Mouse (Mus musculus) lung, postnatal 10 days (tissue): ENCODE measurements at regions not wholly inside any gene's neighbourhood (a gene's known extent, or its start where the extent isn't known, plus 50 kb on each side); places are given as distances from the start of the nearest gene placed in this dataset.
"Not testable (repeated sequence)": the region's sequence is repeated elsewhere in the genome, so short reads cannot be mapped to it uniquely, and the experiment has no call there.

ENCODE experiments used
- DNase-seq: peaks from one replicate; pipeline ENCODE4 v3.0.0; 2021

DNA sequence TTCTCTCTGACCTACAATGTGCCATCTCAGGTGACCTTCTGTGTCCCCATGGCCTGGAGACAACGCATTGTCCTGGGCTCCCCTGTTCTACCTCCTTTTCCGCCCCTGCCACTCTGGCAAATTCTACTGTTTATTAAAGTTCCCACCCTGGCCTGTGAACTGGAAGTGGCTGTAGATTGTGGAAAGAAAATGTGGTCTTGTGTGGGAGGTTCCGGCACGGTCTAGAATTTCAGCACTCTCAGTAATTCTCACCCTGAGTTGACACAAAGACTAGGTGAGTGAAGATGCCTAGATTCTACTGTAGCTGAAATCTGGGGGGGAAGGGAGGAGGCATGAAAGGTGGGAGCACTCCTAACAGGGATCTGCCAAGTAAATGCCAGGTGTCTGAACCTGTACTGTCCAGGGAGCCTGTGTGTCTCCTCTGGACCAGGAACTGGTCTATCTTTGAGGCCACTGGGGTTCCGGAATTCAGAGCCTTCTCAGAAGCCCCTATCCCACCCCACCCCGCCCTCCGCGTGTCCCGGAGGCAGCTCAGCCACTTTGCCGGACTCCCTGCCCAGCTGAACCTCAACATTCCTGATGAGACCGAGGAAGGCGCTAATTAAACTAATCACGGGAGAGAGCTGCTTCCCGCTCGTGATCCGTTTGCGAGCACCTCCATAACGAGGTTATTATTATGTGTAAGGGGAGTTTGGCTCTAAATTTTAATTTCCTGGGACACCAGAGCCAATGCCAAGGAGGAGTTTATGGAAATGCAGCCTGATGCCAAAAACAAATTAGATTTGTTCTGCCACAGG, 77.3 kb upstream of the Cpsf6 start:
- no peak for DNase-seq

DNA sequence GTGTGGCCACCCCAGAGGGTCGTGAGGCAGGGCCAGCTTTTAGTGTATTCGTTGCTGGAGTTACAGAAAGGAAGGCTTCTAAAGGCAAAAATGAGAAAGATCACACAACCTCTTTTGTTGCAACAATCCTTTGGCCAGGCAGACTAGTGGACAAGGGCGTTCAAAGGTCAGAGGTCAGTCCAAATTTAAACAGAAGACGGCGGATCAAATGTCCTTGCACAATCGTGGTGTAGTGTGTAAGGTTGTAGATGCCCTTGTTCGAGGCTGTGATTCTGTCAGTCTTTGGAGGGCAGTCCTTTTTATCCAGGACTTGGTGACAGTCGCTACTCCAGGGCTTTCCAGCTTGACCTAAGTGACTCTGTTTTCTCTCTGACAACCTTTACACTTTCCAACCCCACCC, 76.6 kb upstream of the Cpsf6 start:
- DNase-seq, result no peak

DNA sequence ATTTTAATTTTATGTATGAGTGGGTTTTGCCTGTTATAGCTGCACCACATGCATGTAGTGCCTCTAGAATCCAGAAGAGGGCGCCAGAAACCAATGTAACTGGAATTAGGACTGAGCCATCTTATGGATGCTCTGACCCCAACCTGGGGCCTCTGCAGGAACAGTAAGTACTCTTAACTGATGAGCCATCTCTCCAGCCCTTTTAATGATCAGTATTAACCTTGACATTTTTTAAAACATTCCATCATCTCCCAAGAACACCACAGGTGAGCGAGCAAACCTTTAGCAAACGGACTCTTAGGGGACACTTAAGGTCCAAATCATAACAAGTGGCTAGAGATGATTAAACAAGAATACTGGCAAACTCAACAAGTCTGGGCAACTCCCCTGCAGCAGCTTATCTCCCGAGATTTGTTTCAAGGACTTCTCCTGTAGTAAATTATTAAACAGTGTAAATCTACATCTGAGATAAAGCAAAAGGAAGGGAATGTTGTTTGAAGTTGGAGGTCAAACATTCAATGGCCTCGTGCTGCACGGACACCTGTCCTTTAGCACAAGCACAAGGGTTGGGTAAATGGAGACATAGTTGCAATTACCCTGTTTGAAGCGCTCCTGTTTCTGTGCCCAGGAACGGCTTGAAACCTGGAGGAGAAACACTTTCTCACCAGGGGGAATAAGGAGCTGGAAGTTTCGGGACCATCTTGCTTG, 75.9 kb upstream of the Cpsf6 start:
- peak; percentile 78 for DNase-seq

GRCm38 (mm10) chr10:117454711-117455591, 75.1 kb upstream of the Cpsf6 start:
- DNase-seq, result no peak

DNA sequence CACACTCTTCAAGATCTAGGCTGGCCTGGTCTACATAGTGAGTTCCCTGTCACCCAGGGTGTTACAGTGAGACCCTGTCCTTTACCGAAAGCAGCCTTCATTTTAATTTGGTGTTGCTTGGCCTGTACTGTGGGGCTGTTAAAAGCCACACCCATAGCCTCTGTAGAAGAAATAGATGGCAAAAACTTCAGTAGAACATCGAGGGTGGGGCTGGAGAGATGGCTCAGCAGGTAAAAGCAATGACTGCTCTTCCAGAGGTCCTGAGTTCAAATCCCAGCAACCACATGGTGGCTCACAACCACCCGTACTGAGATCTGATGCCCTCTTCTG, 74.3 kb upstream of the Cpsf6 start:
- DNase-seq, result no peak

GRCm38 (mm10) chr10:117453406-117454170, 73.8 kb upstream of the Cpsf6 start:
- DNase-seq, result no peak

GRCm38 (mm10) chr10:117452190-117452950, 72.6 kb upstream of the Cpsf6 start:
- peak; percentile 83 for DNase-seq

DNA sequence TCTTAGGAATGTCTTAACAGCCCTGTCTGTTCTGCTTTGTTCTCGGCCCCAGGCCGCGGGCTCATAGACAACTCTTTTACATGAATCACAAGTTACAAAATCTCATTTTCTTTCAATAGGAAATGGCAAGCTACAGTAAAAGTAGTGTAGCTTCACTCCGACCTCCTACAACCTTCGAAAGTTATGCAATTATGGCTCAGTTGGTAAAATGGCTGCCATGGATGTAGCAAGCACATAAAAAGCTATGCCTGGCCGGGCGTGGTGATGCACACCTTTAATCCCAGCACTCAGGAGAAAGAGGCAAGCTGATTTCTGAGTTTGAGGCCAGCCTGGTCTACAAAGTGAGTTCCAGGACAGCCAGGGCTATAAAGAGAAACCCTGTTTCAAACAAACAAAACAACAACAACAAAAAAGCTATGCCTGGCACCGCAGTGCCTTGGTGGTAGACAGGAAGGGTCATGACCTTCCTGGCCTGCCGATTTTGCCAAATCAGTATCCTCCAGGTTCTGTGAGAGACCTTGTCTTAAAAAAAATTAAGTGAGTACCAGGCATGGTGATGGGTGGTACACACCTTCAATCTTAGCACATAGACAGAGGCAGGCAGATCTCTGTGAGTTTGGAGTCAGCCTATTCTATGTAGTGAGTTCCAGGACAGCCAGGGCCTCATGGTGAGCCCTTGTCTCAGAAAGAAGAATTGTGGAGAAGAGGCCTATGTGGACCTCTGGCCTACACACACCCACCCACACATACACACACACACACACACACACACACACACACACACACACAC, 71.8 kb upstream of the Cpsf6 start:
- DNase-seq, result no peak

GRCm38 (mm10) chr10:117450631-117451030, 70.8 kb upstream of the Cpsf6 start:
- DNase-seq, result no peak

GRCm38 (mm10) chr10:117450240-117450569, 70.4 kb upstream of the Cpsf6 start:
- no peak for DNase-seq

GRCm38 (mm10) chr10:117449416-117450239, 69.8 kb upstream of the Cpsf6 start:
- DNase-seq, result no peak

- DNase-seq, result not testable (repeated sequence)
Measured at GRCm38 (mm10) chr10:117448783-117449182, 69.0 kb upstream of the Cpsf6 start.

GRCm38 (mm10) chr10:117447626-117448025, 67.8 kb upstream of the Cpsf6 start:
- no peak for DNase-seq

GRCm38 (mm10) chr10:117447206-117447605, 67.4 kb upstream of the Cpsf6 start:
- DNase-seq, result no peak

DNA sequence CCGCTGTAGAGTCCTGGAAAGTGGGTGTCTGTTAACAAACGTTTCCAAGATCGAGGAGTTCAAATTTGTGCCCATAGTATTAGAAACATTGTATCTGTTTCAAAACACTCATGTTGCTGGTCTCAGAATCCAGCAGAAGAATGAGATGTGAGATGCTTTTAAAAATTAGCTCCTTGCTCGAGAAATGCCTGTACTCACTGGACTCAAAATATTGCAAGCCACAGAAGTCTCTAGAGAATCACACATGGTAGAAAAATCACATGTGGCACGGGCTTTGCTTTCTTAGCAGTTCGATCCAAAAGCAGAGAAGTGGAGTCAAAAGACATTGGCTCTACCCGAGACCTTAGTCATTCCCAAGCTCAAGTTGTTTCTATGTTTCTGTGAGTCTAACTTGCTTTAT, 67.0 kb upstream of the Cpsf6 start:
- DNase-seq, result no peak

DNA sequence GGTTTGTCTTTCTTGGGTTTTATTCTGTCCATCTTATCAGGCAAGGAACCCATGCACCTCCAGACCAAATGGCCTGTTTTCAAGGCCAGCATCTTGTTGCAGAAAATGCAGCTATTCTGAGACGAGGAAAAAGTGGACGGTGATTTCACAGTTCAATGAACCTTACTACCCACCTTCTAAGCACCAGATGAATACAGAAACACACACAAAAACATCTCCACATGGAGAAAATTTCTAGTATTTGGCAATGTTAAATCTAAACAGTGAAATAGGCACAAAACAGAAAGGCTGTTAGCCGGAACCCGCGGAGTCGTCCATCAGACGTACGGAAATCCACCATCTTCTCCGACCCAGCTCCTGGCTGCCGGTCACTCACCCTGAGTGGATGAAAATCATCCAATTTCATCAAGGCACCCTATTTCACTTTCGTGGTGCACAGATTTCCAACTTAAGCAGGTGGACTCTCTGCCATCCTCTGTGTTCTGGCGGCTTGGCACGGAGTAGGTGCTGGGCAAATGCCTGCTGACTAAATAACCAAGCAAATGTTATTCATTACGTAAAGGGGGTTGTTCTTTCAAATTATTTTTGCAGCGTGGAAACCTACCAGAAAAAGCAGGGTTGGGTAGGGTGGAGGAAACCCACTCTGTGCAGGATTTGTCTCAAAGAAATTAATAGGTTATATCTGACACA, 66.1 kb upstream of the Cpsf6 start:
- DNase-seq, result no peak

DNA sequence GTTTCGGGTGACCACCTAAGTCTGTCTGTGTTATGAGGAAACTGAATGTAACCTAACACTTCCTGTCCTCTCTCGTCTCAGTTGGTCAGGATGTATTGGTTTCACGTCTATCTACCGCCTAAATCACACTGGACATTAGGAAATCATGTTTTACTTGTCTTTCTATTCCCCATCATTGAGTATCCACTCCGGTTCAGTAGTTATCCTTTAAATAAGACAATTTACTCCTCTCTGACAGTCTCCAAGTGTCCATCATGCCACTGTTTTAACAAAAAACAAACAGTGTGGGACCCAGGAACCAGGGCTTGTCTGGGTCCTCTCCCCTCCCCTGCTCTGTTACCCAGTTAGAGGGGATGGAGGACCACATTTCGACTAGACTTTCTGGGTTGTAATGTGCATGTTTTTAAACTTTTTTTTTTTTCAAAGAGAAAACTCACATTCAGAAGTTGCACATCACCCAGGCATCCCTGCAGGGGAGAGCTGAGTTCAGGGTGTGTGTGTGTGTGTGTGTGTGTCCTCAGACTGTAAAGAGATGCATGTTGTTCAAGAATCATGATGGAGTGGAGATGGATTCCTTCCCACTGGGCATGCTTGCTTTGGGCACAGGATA, 65.5 kb upstream of the Cpsf6 start:
- DNase-seq, result no peak

GRCm38 (mm10) chr10:117444761-117445160, 64.9 kb upstream of the Cpsf6 start:
- DNase-seq, result no peak
